Mouse (Mus musculus): ENCODE results near the gene Fbxl19.
"Not testable (repeated sequence)": the region's sequence is repeated elsewhere in the genome, so short reads cannot be mapped to it uniquely, and the experiment has no call there.

Fbxl19 gene

DNA sequence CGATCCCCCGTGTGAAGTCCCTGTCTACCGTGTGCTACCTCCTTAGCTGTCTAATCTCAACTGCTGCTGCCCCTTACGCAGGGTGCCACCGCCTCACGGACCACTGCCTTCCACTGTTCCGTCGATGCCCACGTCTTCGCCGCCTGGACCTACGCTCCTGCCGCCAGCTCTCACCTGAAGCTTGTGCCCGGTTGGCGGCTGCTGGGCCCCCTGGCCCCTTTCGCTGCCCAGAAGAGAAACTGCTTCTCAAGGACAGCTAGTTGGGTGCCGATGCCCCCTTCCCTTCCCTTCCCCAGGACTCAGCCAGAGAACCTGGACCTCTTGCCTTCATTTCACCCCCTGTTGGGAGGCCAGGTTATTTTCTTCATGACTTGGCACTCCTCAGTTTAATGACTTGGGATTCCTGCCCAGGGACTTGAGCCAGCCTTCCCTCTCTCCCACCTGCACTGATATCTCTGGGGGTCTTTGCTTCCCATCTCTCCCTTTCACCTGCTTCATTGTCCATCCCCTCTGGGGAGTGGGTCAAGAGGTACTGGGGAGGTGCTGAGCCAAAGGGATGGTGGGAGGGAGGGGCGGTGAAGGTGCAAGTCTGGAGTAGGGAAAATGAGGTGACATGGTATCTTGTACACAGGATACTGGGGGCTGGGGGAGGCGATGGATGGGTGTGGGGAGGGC, 23.5 kb downstream of the Fbxl19 start:
- in situ Hi-C loops (cut with MboI): no loop called here

DNA sequence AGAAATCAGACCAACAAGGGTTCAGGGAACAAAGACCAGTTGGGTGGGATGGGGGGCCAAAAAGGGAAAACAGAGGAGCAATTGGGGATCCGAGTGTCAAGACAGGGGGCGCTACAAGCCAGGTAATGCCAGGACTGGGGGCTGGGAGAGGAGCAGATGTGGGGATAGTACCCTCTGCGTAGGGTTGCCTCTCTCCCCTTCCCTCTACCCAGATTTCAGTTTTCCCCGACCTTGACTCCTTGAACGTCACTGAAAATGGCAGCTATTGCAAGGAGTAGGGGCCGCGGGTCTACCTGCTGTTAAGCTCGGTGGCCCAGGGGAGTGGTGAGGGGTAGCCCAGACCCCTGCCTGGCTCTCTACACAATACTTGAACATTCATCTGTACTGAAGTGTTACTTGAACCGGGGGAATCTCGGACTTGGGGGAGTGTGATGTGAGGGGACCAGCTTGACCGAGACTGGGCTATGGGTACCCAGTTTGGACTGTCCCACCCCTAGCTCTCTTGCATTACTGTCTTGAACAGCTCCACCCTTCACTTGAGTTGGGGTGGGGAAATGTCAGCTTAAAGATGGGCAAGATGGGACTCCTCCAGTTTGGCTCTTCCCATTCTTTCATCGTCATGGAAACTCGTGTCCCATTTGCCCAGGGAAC, 24.1 kb downstream of the Fbxl19 start:
- in situ Hi-C loops (cut with MboI): no loop called here

DNA sequence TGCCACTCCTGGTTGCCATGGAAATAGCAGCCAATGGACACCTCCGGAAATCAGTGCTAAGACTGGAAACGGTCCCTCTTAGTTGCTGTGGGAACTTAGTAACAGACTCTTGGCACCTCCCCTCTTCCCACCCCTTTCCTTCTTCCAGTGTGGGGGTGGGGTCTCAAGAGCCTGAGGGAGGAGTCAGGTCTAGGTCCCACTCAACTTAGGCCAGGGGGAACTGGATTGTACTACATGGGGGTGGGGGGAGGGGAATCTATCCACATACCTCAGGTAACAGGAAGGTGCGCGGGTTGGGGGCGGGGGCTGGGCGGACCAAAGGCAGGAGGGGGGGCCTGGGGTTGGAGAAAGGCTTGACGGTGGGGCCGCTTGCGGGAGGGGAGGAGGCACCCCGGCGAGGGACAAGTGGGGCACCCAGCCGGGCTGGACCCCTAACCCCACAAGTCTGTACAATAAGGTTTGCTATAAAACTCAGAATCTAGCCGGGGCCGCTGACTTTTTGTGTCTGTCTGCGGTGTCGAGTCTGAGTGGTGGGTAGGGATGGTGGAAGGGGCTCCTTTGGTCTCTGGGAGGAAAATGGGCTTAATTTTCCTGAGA, 24.8 kb downstream of the Fbxl19 start:
- in situ Hi-C loops (cut with MboI): no loop called here

DNA sequence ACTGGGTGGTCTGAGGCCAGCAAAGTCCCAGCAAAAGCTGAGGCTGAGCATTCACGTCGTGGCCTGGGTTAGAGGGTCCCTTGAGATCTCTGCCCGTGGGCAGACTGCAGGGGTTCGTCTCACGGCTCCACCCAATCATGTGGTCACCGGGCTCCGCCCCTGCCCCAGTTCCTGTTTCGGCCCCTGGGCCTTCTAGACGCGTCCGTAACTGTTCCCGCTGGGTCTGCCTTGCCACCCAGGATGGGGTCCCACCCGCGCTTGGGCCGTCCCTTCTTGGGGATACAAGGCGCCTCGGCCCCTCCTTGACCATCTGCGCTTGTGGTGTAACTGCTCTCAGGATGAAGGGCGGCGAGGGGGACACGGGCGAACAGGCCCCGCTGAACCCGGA, 25.3 kb downstream of the Fbxl19 start, which contains the start of gene Orai3:
Gene Orai3 (plus strand): TSS at position 165 of the 388 bp plus-strand sequence.
- in situ Hi-C loops (cut with MboI): no loop called here

DNA sequence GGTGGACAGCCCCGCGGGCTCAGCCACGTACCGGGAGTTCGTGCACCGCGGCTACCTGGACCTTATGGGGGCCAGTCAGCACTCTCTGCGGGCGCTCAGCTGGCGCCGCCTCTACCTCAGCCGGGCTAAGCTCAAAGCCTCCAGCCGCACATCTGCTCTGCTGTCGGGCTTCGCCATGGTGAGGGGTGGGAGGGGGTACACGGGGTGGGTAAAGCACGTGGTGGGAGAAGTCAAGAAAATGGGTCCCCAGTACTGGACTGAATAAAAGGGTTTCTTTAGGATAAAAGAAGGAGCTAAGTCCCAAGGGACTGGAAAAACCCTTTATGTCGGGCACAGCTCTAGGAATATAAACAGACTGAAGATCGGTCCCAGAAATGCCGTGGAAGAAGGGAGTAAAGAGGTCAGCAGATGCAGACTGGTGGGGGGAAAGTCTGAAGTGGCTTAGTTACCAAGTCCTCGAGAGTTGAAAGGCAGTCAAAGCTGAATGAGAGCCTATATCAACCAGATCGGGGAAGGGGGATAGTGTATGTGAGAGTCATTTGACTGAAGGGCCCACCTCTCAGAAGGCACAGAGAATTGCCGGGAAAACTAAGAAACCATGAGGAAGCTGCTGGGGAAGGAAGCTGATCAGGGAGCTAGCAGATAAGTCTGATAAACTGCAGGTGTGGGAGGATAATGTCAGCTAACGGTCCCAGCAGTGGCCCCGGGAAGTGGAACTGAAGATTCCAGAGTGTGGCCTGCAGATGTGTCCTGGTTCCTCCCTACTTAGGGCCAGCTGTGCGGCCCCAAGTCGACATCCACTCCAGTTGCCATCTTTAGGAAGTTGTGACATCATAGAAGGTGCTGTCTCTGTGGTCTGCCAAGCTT, 25.9 kb downstream of the Fbxl19 start:
- in situ Hi-C loops (cut with MboI): no loop called here

DNA sequence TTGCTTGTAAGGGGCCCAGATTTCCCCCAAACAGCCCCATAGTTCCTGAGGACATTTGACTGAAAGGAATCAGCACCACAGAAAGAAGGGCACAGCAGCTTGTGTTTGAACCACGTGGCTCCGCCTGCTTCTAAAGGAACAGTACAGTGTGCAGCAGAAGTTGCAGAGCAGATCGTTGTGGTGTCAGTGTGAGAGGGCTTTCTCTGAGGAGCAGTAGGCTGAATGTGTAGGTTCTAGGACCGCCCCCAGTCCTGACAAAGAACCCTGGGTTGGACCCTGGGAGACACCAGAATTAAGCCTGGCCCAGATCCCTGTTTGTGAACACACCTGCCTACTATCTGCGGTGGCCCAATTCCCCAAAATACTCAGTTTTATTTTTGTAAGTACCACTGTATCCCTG, 26.9 kb downstream of the Fbxl19 start:
- in situ Hi-C loops (cut with MboI): no loop called here

DNA sequence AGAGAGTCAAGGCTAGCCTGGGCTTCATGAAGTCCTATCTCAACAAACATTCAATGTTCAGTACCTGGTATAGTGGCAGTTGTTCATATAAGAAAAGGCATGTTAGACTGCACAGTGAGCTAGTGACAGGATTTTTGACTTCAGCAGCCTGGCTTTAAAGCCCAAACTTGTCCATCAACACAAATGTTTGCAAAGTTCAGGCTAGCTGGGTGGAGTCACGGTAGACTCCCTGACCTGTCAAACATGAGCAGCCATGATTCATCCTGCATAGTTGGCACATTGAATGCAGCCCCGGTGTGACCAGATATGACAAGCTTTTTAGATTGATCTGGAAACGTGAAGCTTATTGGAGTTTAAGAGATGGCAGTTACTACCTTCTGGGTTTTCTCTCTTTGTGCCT, 27.7 kb downstream of the Fbxl19 start:
- in situ Hi-C loops (cut with MboI): no loop called here

DNA sequence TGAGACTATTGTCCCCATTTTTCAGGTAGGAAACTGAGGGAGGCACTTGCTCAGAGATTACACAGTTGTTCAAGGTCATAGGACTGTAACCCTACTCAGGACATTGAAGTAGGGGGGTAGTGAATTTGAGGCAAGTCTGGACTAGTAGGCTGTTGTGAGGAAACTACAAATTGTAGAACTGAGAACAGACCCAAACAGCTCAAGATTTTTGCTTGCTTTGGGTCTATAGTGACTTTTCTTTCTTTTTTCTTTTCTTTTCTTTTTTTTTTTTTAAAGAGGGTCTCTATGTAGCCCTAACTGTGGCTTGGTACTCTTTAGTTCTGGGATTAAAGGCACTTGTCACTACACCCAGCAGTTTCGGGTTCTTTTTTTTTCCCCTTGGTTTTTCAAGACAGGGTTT, 28.2 kb downstream of the Fbxl19 start:
- in situ Hi-C loops (cut with MboI): no loop called here

DNA sequence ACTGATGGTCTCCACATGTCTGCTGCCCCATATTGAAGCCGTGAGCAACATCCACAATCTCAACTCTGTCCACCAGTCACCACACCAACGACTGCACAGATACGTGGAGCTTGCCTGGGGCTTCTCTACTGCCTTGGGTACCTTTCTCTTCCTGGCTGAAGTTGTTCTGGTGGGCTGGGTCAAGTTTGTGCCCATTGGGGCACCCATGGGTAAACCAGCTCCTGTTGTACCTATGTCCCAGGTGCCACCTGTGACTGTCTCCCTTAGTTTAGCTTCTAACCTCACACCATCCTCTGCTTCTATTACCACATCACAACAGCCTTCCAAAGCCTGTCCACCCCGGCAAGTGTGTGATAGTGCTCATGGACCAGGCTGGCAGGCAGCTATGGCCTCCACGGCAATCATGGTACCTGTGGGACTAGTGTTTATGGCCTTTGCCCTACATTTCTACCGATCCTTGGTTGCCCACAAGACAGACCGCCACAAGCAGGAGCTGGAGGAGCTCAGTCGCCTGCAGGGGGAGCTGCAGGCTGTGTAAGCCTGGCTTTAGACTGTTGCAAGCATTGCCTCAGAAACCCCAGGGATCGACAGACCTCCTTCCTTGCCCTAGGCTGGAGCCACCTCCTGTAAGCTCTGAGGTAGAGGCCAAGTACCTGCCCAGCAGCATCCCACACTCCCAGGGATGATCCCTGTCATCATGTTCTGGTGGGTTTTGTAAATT, 29.5 kb downstream of the Fbxl19 start:
- in situ Hi-C loops (cut with MboI): no loop called here

DNA sequence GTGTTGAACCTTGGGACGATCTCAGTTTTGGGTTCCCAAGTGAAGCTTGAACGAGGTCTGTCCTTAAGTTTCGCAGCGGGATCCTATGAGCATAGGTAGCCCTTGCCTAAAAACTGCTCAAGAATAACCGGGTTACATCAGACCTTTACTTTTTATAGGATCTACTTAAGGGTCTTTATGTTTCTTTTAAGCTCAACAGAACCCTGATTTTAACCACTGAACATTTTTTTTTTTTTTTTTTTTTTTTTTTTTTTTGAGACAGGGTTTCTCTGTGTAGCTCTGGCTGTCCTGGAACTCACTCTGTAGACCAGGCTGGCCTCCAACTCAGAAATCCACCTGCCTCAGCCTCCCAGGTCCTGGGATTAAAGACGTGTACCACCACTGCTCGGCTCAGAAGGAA, 31.5 kb downstream of the Fbxl19 start:
- in situ Hi-C loops (cut with MboI): not testable (repeated sequence)

DNA sequence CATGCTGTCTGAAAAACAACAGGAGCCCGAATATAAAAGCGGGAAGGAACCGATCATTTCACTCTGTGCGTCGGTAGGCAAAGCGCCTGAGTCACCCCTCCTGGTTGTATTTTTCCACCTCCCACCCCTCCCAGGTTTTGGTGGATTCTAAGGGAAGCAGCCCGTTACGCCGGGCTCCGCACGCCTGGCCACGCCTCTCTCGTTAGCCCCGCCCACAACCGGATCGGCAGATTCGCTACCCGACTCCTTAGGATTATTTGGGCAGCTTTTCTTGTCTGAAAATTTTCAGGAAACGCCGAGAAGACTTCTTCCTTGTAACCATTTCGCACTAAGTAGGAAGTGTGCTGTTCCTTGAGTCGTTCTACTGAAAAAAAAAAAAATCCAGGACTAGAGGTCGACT, 32.1 kb downstream of the Fbxl19 start, which contains the start of gene Setd1a:
Gene Setd1a (plus strand): TSS at position 245 of the 400 bp plus-strand sequence.
- in situ Hi-C loops (cut with MboI): no loop called here

DNA sequence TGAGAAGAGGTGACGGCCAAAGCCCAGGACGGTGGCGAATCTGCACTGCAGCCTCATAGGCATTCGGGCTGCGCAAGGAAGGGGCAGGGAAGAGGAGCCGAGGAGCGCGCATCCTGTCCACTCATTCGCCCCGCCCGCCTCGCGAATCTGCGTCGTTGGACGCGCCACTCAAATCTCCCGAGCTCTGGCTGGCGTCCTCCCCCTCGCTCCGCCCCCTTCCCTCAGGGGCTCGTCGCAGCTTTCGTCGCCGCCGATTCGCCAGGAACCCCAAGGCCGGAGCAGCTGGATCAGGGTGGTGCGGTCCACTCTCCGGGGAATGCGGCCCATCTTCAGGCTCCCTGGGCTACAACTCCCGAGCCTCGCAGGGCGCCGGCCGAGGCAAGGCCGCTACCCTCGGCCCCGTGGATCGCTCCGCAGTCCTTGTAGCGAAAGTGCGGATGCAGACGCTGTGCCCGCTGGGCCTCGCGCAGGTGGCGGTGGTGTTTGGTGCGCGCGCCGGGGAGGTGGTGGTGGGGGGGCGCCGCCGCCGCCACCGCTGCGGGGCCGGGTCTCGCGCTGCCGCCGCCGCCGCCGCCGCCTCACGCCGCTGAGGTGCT, 32.6 kb downstream of the Fbxl19 start:
- in situ Hi-C loops (cut with MboI): no loop called here

DNA sequence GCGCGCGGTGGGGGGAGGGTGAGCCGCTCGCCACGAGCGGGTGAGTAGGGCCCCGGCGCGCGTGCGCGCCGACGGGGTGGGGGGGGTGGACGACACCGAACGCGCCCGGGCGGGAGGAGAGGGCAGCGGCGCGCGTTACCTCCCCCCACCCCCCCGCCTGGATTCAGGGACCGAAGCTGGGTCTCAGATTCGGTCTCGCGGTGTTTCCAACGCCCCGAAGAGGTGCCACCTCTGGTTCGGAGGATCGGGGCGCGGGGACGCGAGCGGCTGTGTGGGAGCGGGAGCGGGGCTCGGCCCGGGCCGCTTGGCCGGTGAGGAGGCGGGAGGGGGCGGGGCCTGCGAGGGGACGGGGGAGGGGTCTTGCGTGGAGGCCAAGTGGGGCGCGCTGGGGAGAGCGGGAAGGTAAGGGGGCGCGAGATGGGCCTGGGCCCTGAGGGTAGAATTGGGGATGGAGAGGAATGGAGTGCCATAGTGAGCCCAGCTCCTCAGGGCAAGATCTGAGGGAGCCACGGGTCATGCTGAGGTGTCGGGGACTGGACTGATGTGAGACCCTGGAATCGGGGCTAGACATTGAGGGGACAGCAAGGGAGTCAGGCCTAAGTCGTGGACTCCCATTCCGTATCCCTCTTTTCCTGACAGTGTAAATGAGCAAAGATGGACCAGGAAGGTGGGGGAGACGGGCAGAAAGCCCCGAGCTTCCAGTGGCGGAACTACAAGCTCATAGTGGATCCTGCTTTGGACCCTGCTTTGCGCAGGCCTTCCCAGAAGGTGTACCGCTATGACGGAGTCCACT, 33.3 kb downstream of the Fbxl19 start:
- in situ Hi-C loops (cut with MboI): no loop called here

DNA sequence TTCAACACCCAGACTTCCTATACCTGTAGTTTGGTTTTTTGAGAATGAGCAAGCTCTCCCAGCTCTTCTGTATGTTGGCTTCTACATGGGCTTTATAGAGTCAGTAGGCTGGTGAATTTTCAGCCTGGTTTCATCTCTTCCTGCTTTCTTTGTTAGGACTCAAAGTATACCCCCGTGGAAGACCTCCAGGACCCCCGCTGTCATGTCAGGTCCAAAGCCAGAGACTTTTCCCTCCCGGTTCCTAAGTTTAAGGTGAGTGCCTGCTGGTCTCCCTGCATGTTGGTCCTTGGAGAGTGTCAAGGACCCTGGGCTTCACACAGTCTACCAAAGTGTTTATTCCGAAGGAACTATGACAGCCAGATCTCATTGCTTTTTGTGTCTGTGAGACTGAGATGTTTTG, 34.0 kb downstream of the Fbxl19 start:
- in situ Hi-C loops (cut with MboI): no loop called here

DNA sequence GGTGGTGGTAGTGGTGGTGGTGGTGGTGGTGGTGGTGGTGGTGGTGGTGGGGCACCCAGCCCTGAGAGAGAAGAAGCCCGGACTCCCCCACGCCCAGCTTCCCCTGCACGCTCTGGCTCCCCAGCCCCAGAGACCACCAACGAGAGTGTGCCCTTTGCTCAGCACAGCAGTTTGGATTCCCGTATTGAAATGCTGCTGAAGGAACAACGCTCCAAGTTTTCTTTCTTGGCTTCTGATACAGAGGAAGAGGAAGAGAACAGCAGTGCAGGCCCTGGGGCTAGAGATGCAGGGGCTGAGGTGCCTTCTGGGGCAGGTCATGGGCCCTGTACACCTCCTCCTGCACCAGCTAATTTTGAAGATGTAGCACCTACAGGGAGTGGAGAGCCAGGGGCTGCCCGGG, 41.0 kb downstream of the Fbxl19 start, which contains the start of gene Gm49388:
Gene Gm49388 (plus strand): TSS at position 301 of the 400 bp plus-strand sequence.
- in situ Hi-C loops (cut with MboI): no loop called here

DNA sequence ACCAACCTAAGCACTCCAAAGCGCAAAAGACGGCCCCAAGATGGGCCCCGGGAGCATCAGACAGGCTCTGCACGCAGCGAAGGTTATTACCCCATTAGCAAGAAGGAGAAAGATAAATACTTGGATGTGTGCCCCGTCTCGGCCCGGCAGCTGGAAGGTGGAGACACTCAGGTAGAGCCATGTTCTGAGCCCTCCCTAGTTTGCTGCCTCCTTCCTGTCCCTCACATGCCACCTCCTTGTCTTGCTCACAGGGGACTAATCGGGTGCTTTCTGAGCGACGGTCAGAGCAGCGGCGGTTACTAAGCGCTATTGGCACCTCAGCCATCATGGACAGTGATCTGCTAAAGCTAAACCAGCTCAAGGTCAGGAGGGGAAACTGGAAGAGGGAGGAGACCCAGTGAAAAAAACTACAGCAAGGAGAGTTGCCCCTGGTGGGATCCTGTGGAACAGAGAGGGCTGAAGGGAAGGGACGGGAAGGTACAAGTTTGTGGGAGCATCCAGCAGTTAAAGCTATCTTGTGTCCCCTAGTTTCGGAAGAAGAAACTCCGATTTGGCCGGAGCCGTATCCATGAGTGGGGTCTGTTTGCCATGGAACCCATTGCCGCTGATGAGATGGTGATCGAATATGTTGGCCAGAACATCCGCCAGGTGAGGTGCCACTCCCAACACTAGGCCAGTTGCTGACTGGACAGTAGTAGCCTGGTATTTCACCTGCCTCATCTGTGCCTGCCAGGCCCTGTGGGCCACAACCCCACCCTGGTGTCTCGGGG, 52.9 kb downstream of the Fbxl19 start:
- in situ Hi-C loops (cut with MboI): no loop called here

DNA sequence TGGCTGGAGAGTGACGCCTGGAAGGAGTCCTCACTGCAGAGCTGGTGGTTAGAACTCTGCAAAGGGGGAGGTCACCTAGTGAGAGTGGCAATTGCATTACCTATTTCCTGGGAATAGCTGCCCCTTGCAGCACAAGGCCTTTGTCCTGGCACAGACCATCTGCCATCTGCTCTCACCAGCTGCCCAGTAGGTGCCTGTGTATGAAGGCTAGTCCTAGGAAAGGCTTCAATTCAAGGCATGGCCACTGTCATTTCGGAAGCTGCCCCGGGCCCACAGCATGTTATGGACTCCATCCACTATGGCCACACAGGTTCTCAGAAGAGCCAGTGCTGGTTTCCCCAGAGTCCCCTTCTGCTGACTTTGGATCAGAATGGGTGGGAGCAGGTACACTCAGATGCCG, 54.2 kb downstream of the Fbxl19 start:
- in situ Hi-C loops (cut with MboI): no loop called here

DNA sequence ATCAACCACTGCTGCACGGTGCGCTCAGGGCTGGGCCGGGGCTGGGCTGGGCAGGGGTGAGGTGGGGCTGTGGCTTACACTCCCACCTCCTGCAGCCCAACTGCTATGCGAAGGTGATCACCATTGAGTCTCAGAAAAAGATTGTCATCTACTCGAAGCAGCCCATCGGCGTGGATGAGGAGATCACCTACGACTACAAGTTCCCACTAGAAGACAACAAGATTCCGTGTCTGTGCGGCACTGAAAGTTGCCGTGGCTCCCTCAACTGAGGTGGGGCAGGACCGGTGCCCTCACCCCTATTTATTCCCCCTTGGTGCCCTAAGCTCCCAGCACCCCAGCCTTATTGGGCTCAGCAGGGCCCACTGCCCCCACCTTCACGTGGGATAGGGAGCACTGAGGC, 54.9 kb downstream of the Fbxl19 start:
- in situ Hi-C loops (cut with MboI): no loop called here

DNA sequence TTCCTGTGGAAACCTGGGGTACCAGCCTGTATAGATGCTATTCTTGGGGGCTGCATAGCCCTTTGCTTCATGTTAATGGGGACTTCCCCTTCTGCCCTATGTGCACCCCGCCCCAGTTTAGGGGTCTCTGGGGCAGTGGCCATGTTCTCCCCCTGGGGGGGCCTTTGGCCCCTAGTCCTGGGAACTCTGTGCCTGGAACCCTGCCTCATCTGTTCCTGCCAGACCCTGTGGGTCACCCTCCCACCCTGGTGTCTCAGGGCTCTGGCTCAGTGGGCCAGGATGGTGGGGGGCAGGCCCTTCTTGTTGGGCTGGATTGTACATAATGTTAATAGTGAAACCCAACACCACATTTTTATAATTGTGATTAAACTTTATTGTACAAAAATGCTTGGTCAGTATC, 55.4 kb downstream of the Fbxl19 start:
- in situ Hi-C loops (cut with MboI): no loop called here
